8 mouse cellular contexts compared by ENCODE assay signal in genomic region chr10:93051016-93051726, GRCm38 (mm10). TPM values are rescaled to one million over a fixed set of nuclear protein-coding genes. Genes with fewer than 3 reads are reported as not detected.
DNase-seq lines count a peak whose midpoint lies in the region; ATAC-seq and TF ChIP-seq lines count a peak whose summit lies in the region.

No protein-coding gene starts in this region.

- no peaks in the 10 kb centered on the region for H3K36me3 ChIP-seq in heart, embryonic 11.5 days (ENCODE audit: control insufficient read depth, insufficient read depth, low read length)
- no peaks in the 10 kb centered on the region for H3K36me3 ChIP-seq in kidney, embryonic 15.5 days
- no peaks in the 10 kb centered on the region for H3K36me3 ChIP-seq in stomach, embryonic 14.5 days (ENCODE audit: control insufficient read depth, insufficient read depth, low read length)

- TF ChIP-seq CTCF in brain, embryonic 14.5 days (IDR thresholded peaks at IDR 0.05; ENCODE audit: borderline replicate concordance, extremely low read depth, insufficient read depth, insufficient read length) = peak; percentile 73; the same call in 1 of the 2 replicates

- no peaks in the 10 kb centered on the region for H3K4me1 ChIP-seq in heart, embryonic 11.5 days (ENCODE audit: control insufficient read depth, insufficient read depth, low read length)
- H3K4me1 ChIP-seq in kidney, embryonic 15.5 days = 0 out of 2 replicates have a peak, but pooled peaks cover 6% of the 10 kb centered on the region
- no peaks in the 10 kb centered on the region for H3K4me1 ChIP-seq in stomach, embryonic 14.5 days (ENCODE audit: control insufficient read depth, insufficient read depth, low read length)

- no peak overlapping the region for H3K27ac ChIP-seq in heart, embryonic 11.5 days (ENCODE audit: low read depth, low read length)
- H3K27ac ChIP-seq in kidney, embryonic 15.5 days = no peak overlapping the region
- no peak overlapping the region for H3K27ac ChIP-seq in stomach, embryonic 14.5 days (ENCODE audit: low read length)

- peak overlapping the region; percentile 47 for H3K4me2 ChIP-seq in heart, embryonic 11.5 days
- peak overlapping the region; percentile 53 for H3K4me2 ChIP-seq in kidney, embryonic 15.5 days
- H3K4me2 ChIP-seq in stomach, embryonic 14.5 days (replicated peaks; ENCODE audit: low read depth, low read length) = peak overlapping the region; percentile 27

- no peaks in the 10 kb centered on the region for H3K27me3 ChIP-seq in heart, embryonic 11.5 days (ENCODE audit: control insufficient read depth, insufficient read depth, low read length)
- H3K27me3 ChIP-seq in kidney, embryonic 15.5 days = no peaks in the 10 kb centered on the region
- H3K27me3 ChIP-seq in stomach, embryonic 14.5 days (ENCODE audit: control insufficient read depth, insufficient read depth, low read length) = no peaks in the 10 kb centered on the region

- WGBS in heart, embryonic 11.5 days (ENCODE audit: insufficient replicate concordance) = 34% methylated on average over 13 of the region's 13 CpGs
- 28% methylated on average over 13 of the region's 13 CpGs for WGBS in kidney, embryonic 15.5 days
- WGBS in stomach, embryonic 14.5 days = 37% methylated on average over 13 of the region's 13 CpGs

- no peak overlapping the region for H3K4me3 ChIP-seq in heart, embryonic 11.5 days (ENCODE audit: low read depth, low read length)
- H3K4me3 ChIP-seq in kidney, embryonic 15.5 days (replicated peaks) = peak overlapping the region; percentile 25
- H3K4me3 ChIP-seq in stomach, embryonic 14.5 days (ENCODE audit: low read depth, low read length) = no peak overlapping the region

- H3K9me3 ChIP-seq in heart, embryonic 11.5 days (replicated peaks; ENCODE audit: control insufficient read depth, low read length) = no peaks in the 10 kb centered on the region
- H3K9me3 ChIP-seq in kidney, embryonic 15.5 days (replicated peaks) = no peaks in the 10 kb centered on the region
- no peaks in the 10 kb centered on the region for H3K9me3 ChIP-seq in stomach, embryonic 14.5 days (ENCODE audit: control insufficient read depth, low read depth, low read length)

- peak; percentile 88 to 89 for DNase-seq in B cell, adult 2 months
- DNase-seq in brain, embryonic 14.5 days (ENCODE audit: low read depth) = peak; percentile 96
- DNase-seq in liver = peak; percentile 79

- TF ChIP-seq POLR2A in brain, embryonic 14.5 days (IDR thresholded peaks at IDR 0.05; ENCODE audit: borderline replicate concordance, extremely low read depth, insufficient read depth, insufficient read length, poor library complexity, severe bottlenecking) = no peak

- peak; percentile 78 for ATAC-seq in erythroid progenitor cell, adult 5-6 weeks (replicated peaks; ENCODE audit: low FRiP score, poor library complexity, severe bottlenecking)
- 0 out of 2 replicates have a peak, but pooled peaks have one; percentile 14 for ATAC-seq in heart, embryonic 11.5 days (replicated peaks; ENCODE audit: insufficient number of reproducible peaks, low FRiP score, low TSS enrichment)
- 0 out of 2 replicates have a peak, but pooled peaks have one; percentile 62 for ATAC-seq in kidney, embryonic 15.5 days (replicated peaks; ENCODE audit: low FRiP score)
- peak; percentile 85 for ATAC-seq in monocyte, adult 5-6 weeks (replicated peaks; ENCODE audit: insufficient number of reproducible peaks, low FRiP score, low TSS enrichment, poor library complexity, severe bottlenecking)
- no peak for ATAC-seq in stomach, embryonic 14.5 days (ENCODE audit: insufficient number of reproducible peaks, insufficient read depth, low FRiP score, low read depth)

- peak overlapping the region; percentile 2; the same call in 1 of the 2 replicates for H3K9ac ChIP-seq in heart, embryonic 11.5 days (ENCODE audit: low read depth, low read length)
- 0 out of 2 replicates have a peak overlapping the region, but pooled peaks have one; percentile 5 for H3K9ac ChIP-seq in kidney, embryonic 15.5 days
- H3K9ac ChIP-seq in stomach, embryonic 14.5 days (replicated peaks; ENCODE audit: low read depth, low read length) = no peak overlapping the region

RNA-seq across cellular contexts. Expression of gene Cfap54, which starts 30.2 kb away (rescaled TPM):
- 1.9 and 2.8 TPM in 2 replicates for polyA plus RNA-seq in brain, embryonic 14.5 days (2012; rRNA removed)
- 2.2 TPM in 1 of 2 replicates, not detected in the other for total RNA-seq in erythroid progenitor cell, adult 5-6 weeks (2015; ENCODE audit: low replicate concordance)
- total RNA-seq in erythroid progenitor cell, adult 5-6 weeks (2017; ENCODE audit: low replicate concordance) = 3.6 TPM in 1 of 2 replicates, not detected in the other
- polyA plus RNA-seq in heart, embryonic 11.5 days (2014; fragmentation: Nextera tagmentation; extraction: Ambion mirVana) = 0.07 and 0.37 TPM in 2 replicates
- 0.53 and 0.86 TPM in 2 replicates for polyA plus RNA-seq in kidney, embryonic 15.5 days (2015; fragmentation: Nextera tagmentation; extraction: Ambion mirVana)
- total RNA-seq in monocyte, adult 5-6 weeks (2017) = 0.32 to 1.0 TPM (median 0.58 TPM) in 3 replicates
- 0.10 and 0.35 TPM in 2 replicates for polyA plus RNA-seq in stomach, embryonic 14.5 days (2014; fragmentation: Nextera tagmentation; extraction: Ambion mirVana)
